Mouse (Mus musculus): ENCODE measurements around the gene Atad5. TPM values are rescaled to one million over a fixed set of nuclear protein-coding genes. Genes with fewer than 3 reads are reported as not detected.
"Not testable (repeated sequence)": the region's sequence is repeated elsewhere in the genome, so short reads cannot be mapped to it uniquely, and the experiment has no call there.

Atad5 gene
- polyA plus RNA-seq, 1 experiment from 2014 or later: 8.5 TPM

- WGBS: 80% methylated on average over 11 of the region's 11 CpGs
- H3K4me1 ChIP-seq (replicated peaks): no peaks in the 10 kb centered on the region
- H3K9ac ChIP-seq (replicated peaks): no peak overlapping the region
- H3K4me2 ChIP-seq (replicated peaks): no peak overlapping the region
- H3K9me3 ChIP-seq: no peaks in the 10 kb centered on the region
- no peak for ATAC-seq
- H3K4me3 ChIP-seq (replicated peaks): no peak overlapping the region
- no peaks in the 10 kb centered on the region for H3K36me3 ChIP-seq
- H3K27me3 ChIP-seq: no peaks in the 10 kb centered on the region
- no peak overlapping the region for H3K27ac ChIP-seq
These were observed 84.9 kb downstream of the Atad5 start for GRCm38 (mm10) chr11:80173963-80174670.

- Histone ChIP-seq H3K36me3 (no peaks in the 10 kb centered on the region), H3K27me3 (no peaks in the 10 kb centered on the region), H3K4me3 (replicated peaks) (no peak overlapping the region), H3K9me3 (no peaks in the 10 kb centered on the region), H3K9ac (replicated peaks) (no peak overlapping the region), H3K4me1 (replicated peaks) (no peaks in the 10 kb centered on the region), H3K27ac (no peak overlapping the region), H3K4me2 (replicated peaks) (no peak overlapping the region)
- 78% methylated on average over 11 of the region's 11 CpGs for WGBS
- ATAC-seq: no peak
These were observed 88.0 kb downstream of the Atad5 start for GRCm38 (mm10) chr11:80176911-80177895.

- Histone ChIP-seq H3K4me3 (replicated peaks) (no peak overlapping the region), H3K27me3 (no peaks in the 10 kb centered on the region), H3K4me1 (replicated peaks) (peaks cover 1% of the 10 kb centered on the region; the same call in 1 of the 2 replicates), H3K36me3 (no peaks in the 10 kb centered on the region), H3K9me3 (no peaks in the 10 kb centered on the region), H3K4me2 (replicated peaks) (no peak overlapping the region), H3K9ac (replicated peaks) (no peak overlapping the region), H3K27ac (no peak overlapping the region)
- WGBS: 92% methylated on average over 8 of the region's 8 CpGs
- no peak for ATAC-seq
These were observed 89.1 kb downstream of the Atad5 start for GRCm38 (mm10) chr11:80178316-80178715.

GRCm38 (mm10) chr11:80181021-80181749 lies 92.0 kb downstream of the Atad5 start:
- no peak overlapping the region for H3K9ac ChIP-seq (replicated peaks)
- ATAC-seq: no peak
- WGBS: 76% methylated on average over 5 of the region's 5 CpGs
- no peaks in the 10 kb centered on the region for H3K9me3 ChIP-seq
- H3K4me1 ChIP-seq (replicated peaks): peaks cover 10% of the 10 kb centered on the region; the same call in 1 of the 2 replicates
- H3K36me3 ChIP-seq: no peaks in the 10 kb centered on the region
- H3K4me2 ChIP-seq (replicated peaks): no peak overlapping the region
- no peak overlapping the region for H3K4me3 ChIP-seq (replicated peaks)
- H3K27me3 ChIP-seq: no peaks in the 10 kb centered on the region
- H3K27ac ChIP-seq: no peak overlapping the region

- not testable (repeated sequence) for H3K27me3 ChIP-seq; ATAC-seq; H3K4me1 ChIP-seq (replicated peaks); H3K9me3 ChIP-seq; H3K27ac ChIP-seq; H3K36me3 ChIP-seq
- peak overlapping the region; percentile 47 for H3K4me3 ChIP-seq (replicated peaks)
- peak overlapping the region; percentile 60 for H3K4me2 ChIP-seq (replicated peaks)
- WGBS: 45% methylated on average over 12 of the region's 12 CpGs
- peak overlapping the region; percentile 67; the same call in 1 of the 2 replicates for H3K9ac ChIP-seq (replicated peaks)
These were observed 94.0 kb downstream of the Atad5 start for GRCm38 (mm10) chr11:80183054-80183704.

- ATAC-seq: peak; percentile 63
These were observed 94.6 kb downstream of the Atad5 start, which contains the start of gene Rnf135 for GRCm38 (mm10) chr11:80183705-80184255. TSS of gene Rnf135 (plus strand) at chr11:80183851.

GRCm38 (mm10) chr11:80184531-80185071 lies 95.4 kb downstream of the Atad5 start:
- Histone ChIP-seq H3K4me1 (replicated peaks) (peaks cover 10% of the 10 kb centered on the region; the same call in 1 of the 2 replicates), H3K9me3 (no peaks in the 10 kb centered on the region), H3K27me3 (no peaks in the 10 kb centered on the region), H3K4me3 (replicated peaks) (peak overlapping the region; percentile 47; the same call in 1 of the 2 replicates), H3K4me2 (replicated peaks) (no peak overlapping the region), H3K36me3 (no peaks in the 10 kb centered on the region), H3K27ac (no peak overlapping the region), H3K9ac (replicated peaks) (no peak overlapping the region)
- WGBS: 93% methylated on average over 6 of the region's 6 CpGs
- no peak for ATAC-seq

More at GRCm38 (mm10) chr11:80183705-80184255, 94.6 kb downstream of the Atad5 start, which contains the start of gene Rnf135:
- Histone ChIP-seq H3K4me1 (replicated peaks) (peaks cover 10% of the 10 kb centered on the region; the same call in 1 of the 2 replicates), H3K4me3 (replicated peaks) (peak within 1 kb of the TSS; percentile 47), H3K4me2 (replicated peaks) (peak within 1 kb of the TSS; percentile 60), H3K36me3 (no peaks in the 10 kb centered on the region), H3K27me3 (no peaks in the 10 kb centered on the region), H3K27ac (peak within 1 kb of the TSS; percentile 9; the same call in 1 of the 2 replicates), H3K9ac (replicated peaks) (peak within 1 kb of the TSS; percentile 67), H3K9me3 (no peaks in the 10 kb centered on the region)
- 1% methylated on average over 33 of the region's 33 CpGs for WGBS

Other genes with a start within 250 kb of the Atad5 start
- gene Utp6, start 127.0 kb upstream of the Atad5 start, polyA plus RNA-seq (2015; fragmentation: Nextera tagmentation; extraction: Ambion mirVana): 49.9 and 54.8 TPM in 2 replicates
- gene Suz12, start 96.3 kb upstream of the Atad5 start, polyA plus RNA-seq (2015; fragmentation: Nextera tagmentation; extraction: Ambion mirVana): 22.1 and 22.5 TPM in 2 replicates
- gene Crlf3, start 8.4 kb upstream of the Atad5 start, polyA plus RNA-seq (2015; fragmentation: Nextera tagmentation; extraction: Ambion mirVana): 14.1 and 14.6 TPM in 2 replicates
- 28.3 and 31.2 TPM in 2 replicates for gene Tefm, start 52.8 kb downstream of the Atad5 start, polyA plus RNA-seq (2015; fragmentation: Nextera tagmentation; extraction: Ambion mirVana)
- 2.5 and 2.7 TPM in 2 replicates for gene Adap2, start 64.7 kb downstream of the Atad5 start, polyA plus RNA-seq (2015; fragmentation: Nextera tagmentation; extraction: Ambion mirVana)
- gene Rnf135, start 94.5 kb downstream of the Atad5 start, polyA plus RNA-seq (2015; fragmentation: Nextera tagmentation; extraction: Ambion mirVana): 2.6 and 3.1 TPM in 2 replicates
- gene Rhot1, start 119.6 kb downstream of the Atad5 start, polyA plus RNA-seq (2015; fragmentation: Nextera tagmentation; extraction: Ambion mirVana): 69.7 and 70.5 TPM in 2 replicates
- gene Rhbdl3, start 211.5 kb downstream of the Atad5 start, polyA plus RNA-seq (2015; fragmentation: Nextera tagmentation; extraction: Ambion mirVana): 15.3 and 28.0 TPM in 2 replicates

Measured in midbrain, embryonic 13.5 days (tissue).